ENCODE assay signal across 12 mouse cellular contexts in genomic region chr4:128900484-128900883, GRCm38 (mm10). TPM values are rescaled to one million over a fixed set of nuclear protein-coding genes. Genes with fewer than 3 reads are reported as not detected.
A peak's percentile ranks its signal among the peaks of the same experiment; 100 is the strongest.
DNase-seq lines count a peak whose midpoint lies in the region; ATAC-seq lines count a peak whose summit lies in the region.
"Had no signal": no experiment of that assay in that cellular context is flagged by ENCODE, and none has a peak within 500 bp of the region (broad histone marks: within the 10 kb centered on the region; RNA-seq: fewer than 3 reads in every experiment).

No protein-coding gene starts in this region.

- peaks cover 36% of the 10 kb centered on the region for H3K4me1 ChIP-seq in heart, embryonic 11.5 days (ENCODE audit: control insufficient read depth, insufficient read depth, low read length)
- peaks cover 41% of the 10 kb centered on the region for H3K4me1 ChIP-seq in heart, embryonic 12.5 days (replicated peaks)
- H3K4me1 ChIP-seq in embryonic facial prominence, embryonic 14.5 days (ENCODE audit: control insufficient read depth, insufficient read depth, low read length), result peaks cover 50% of the 10 kb centered on the region
- peaks cover 39% of the 10 kb centered on the region for H3K4me1 ChIP-seq in hindbrain, embryonic 15.5 days (replicated peaks)
- peaks cover 48% of the 10 kb centered on the region for H3K4me1 ChIP-seq in neural tube, embryonic 12.5 days

- 69% methylated on average over 14 of the region's 14 CpGs for WGBS in heart, embryonic 11.5 days (ENCODE audit: insufficient replicate concordance)
- 76% methylated on average over 14 of the region's 14 CpGs for WGBS in heart, embryonic 12.5 days
- WGBS in embryonic facial prominence, embryonic 14.5 days, result 81% methylated on average over 14 of the region's 14 CpGs
- WGBS in hindbrain, embryonic 15.5 days, result 83% methylated on average over 14 of the region's 14 CpGs
- 89% methylated on average over 14 of the region's 14 CpGs for WGBS in neural tube, embryonic 12.5 days

- H3K4me2 ChIP-seq in heart, embryonic 11.5 days, result no peak overlapping the region
- H3K4me2 ChIP-seq in heart, embryonic 12.5 days, result no peak overlapping the region
- no peak overlapping the region for H3K4me2 ChIP-seq in embryonic facial prominence, embryonic 14.5 days (ENCODE audit: low read depth, low read length)
- H3K4me2 ChIP-seq in hindbrain, embryonic 15.5 days, result no peak overlapping the region
- H3K4me2 ChIP-seq in neural tube, embryonic 12.5 days (replicated peaks), result no peak overlapping the region

- no peaks in the 10 kb centered on the region for H3K27me3 ChIP-seq in heart, embryonic 11.5 days (ENCODE audit: control insufficient read depth, insufficient read depth, low read length)
- no peaks in the 10 kb centered on the region for H3K27me3 ChIP-seq in heart, embryonic 12.5 days (replicated peaks)
- H3K27me3 ChIP-seq in embryonic facial prominence, embryonic 14.5 days (replicated peaks; ENCODE audit: control insufficient read depth, insufficient read depth, low read length), result no peaks in the 10 kb centered on the region
- H3K27me3 ChIP-seq in hindbrain, embryonic 15.5 days, result no peaks in the 10 kb centered on the region
- peaks cover 4% of the 10 kb centered on the region; the same call in 1 of the 2 replicates for H3K27me3 ChIP-seq in neural tube, embryonic 12.5 days (replicated peaks)
- H3K27me3 ChIP-seq: Patski had no signal

- H3K9ac ChIP-seq in heart, embryonic 11.5 days (ENCODE audit: low read depth, low read length), result no peak overlapping the region
- H3K9ac ChIP-seq in heart, embryonic 12.5 days, result no peak overlapping the region
- H3K9ac ChIP-seq in embryonic facial prominence, embryonic 14.5 days (ENCODE audit: low read depth, low read length), result no peak overlapping the region
- H3K9ac ChIP-seq in hindbrain, embryonic 15.5 days, result no peak overlapping the region
- peak overlapping the region; percentile 33; the same call in 1 of the 2 replicates for H3K9ac ChIP-seq in neural tube, embryonic 12.5 days

- DNase-seq in embryonic facial prominence, embryonic 14.5 days (ENCODE audit: low spot score), result no peak
- no peak for DNase-seq in testis, postnatal 10 days (ENCODE audit: low spot score)
- no peak for DNase-seq in spleen, postnatal 10 days (ENCODE audit: low spot score in 2 of 2)
- DNase-seq: adrenal gland, postnatal 14 days; heart, postnatal 4 days; kidney, postnatal 14 days had no signal

- peak overlapping the region; percentile 75; the same call in 1 of the 2 replicates for H3K27ac ChIP-seq in heart, embryonic 11.5 days (ENCODE audit: low read depth, low read length)
- H3K27ac ChIP-seq in heart, embryonic 12.5 days (ENCODE audit: poor library complexity, severe bottlenecking), result no peak overlapping the region
- peak overlapping the region; percentile 91; the same call in 1 of the 2 replicates for H3K27ac ChIP-seq in embryonic facial prominence, embryonic 14.5 days (replicated peaks; ENCODE audit: low read depth, low read length)
- peak overlapping the region; percentile 93; the same call in 1 of the 2 replicates for H3K27ac ChIP-seq in hindbrain, embryonic 15.5 days (replicated peaks)
- no peak overlapping the region for H3K27ac ChIP-seq in neural tube, embryonic 12.5 days

- no peaks in the 10 kb centered on the region for H3K36me3 ChIP-seq in heart, embryonic 11.5 days (ENCODE audit: control insufficient read depth, insufficient read depth, low read length)
- H3K36me3 ChIP-seq in heart, embryonic 12.5 days, result peaks cover 19% of the 10 kb centered on the region; the same call in 1 of the 2 replicates
- H3K36me3 ChIP-seq in embryonic facial prominence, embryonic 14.5 days (ENCODE audit: control insufficient read depth, insufficient read depth, low read length), result peaks cover 27% of the 10 kb centered on the region
- peaks cover 15% of the 10 kb centered on the region; the same call in 1 of the 2 replicates for H3K36me3 ChIP-seq in hindbrain, embryonic 15.5 days
- H3K36me3 ChIP-seq in neural tube, embryonic 12.5 days, result peaks cover 15% of the 10 kb centered on the region

- H3K4me3 ChIP-seq in heart, embryonic 11.5 days (ENCODE audit: low read depth, low read length), result no peak overlapping the region
- no peak overlapping the region for H3K4me3 ChIP-seq in heart, embryonic 12.5 days
- H3K4me3 ChIP-seq in embryonic facial prominence, embryonic 14.5 days (ENCODE audit: low read depth, low read length), result no peak overlapping the region
- no peak overlapping the region for H3K4me3 ChIP-seq in hindbrain, embryonic 15.5 days
- no peak overlapping the region for H3K4me3 ChIP-seq in neural tube, embryonic 12.5 days
- H3K4me3 ChIP-seq: megakaryocyte, embryonic 14.5 days had no signal

- no peaks in the 10 kb centered on the region for H3K9me3 ChIP-seq in heart, embryonic 11.5 days (replicated peaks; ENCODE audit: control insufficient read depth, low read length)
- no peaks in the 10 kb centered on the region for H3K9me3 ChIP-seq in heart, embryonic 12.5 days (replicated peaks)
- H3K9me3 ChIP-seq in embryonic facial prominence, embryonic 14.5 days (ENCODE audit: control insufficient read depth, low read length), result no peaks in the 10 kb centered on the region
- H3K9me3 ChIP-seq in hindbrain, embryonic 15.5 days, result no peaks in the 10 kb centered on the region
- H3K9me3 ChIP-seq in neural tube, embryonic 12.5 days, result no peaks in the 10 kb centered on the region
- H3K9me3 ChIP-seq: megakaryocyte, embryonic 14.5 days had no signal

- ATAC-seq in heart, embryonic 11.5 days (replicated peaks; ENCODE audit: insufficient number of reproducible peaks, low FRiP score, low TSS enrichment), result no peak
- no peak for ATAC-seq in heart, embryonic 12.5 days (ENCODE audit: insufficient number of reproducible peaks, low FRiP score)
- ATAC-seq in embryonic facial prominence, embryonic 14.5 days (ENCODE audit: low read depth), result no peak
- no peak for ATAC-seq in hindbrain, embryonic 15.5 days (ENCODE audit: low FRiP score, low read depth)
- ATAC-seq in neural tube, embryonic 12.5 days (ENCODE audit: low FRiP score, low read depth), result no peak
- ATAC-seq: Patski had no signal

RNA-seq across cellular contexts. Expression of gene Trim62, which starts 17.1 kb away (rescaled TPM):
- 4.4 and 6.2 TPM in 2 replicates for polyA plus RNA-seq in heart, embryonic 11.5 days (2014; fragmentation: Nextera tagmentation; extraction: Ambion mirVana)
- polyA plus RNA-seq in heart, embryonic 12.5 days (2016; fragmentation: Nextera tagmentation; extraction: Ambion mirVana), result 5.0 and 6.1 TPM in 2 replicates
- polyA plus RNA-seq in embryonic facial prominence, embryonic 14.5 days (2014; fragmentation: Nextera tagmentation; extraction: Ambion mirVana), result 8.8 and 9.2 TPM in 2 replicates
- 24.6 and 28.4 TPM in 2 replicates for polyA plus RNA-seq in hindbrain, embryonic 15.5 days (2015; fragmentation: Nextera tagmentation; extraction: Ambion mirVana)
- polyA plus RNA-seq in neural tube, embryonic 12.5 days (2016; fragmentation: Nextera tagmentation; extraction: Ambion mirVana), result 25.2 and 30.6 TPM in 2 replicates

Comparison
In these comparisons a context has a peak if more than half of its experiments do, and no peak if none do; other contexts are left out.
1. H3K27ac ChIP-seq: peak in heart, embryonic 11.5 days (single experiment), embryonic facial prominence, embryonic 14.5 days (single experiment) and hindbrain, embryonic 15.5 days (single experiment); none in heart, embryonic 12.5 days (single experiment) and neural tube, embryonic 12.5 days (single experiment).